Mouse (Mus musculus) retina, postnatal 1 day (tissue): ENCODE measurements around the gene Fev.

Experiments used
- DNase-seq: peaks from one replicate; pipeline ENCODE4 v3.0.0-alpha.2; 2012

Fev gene

DNA sequence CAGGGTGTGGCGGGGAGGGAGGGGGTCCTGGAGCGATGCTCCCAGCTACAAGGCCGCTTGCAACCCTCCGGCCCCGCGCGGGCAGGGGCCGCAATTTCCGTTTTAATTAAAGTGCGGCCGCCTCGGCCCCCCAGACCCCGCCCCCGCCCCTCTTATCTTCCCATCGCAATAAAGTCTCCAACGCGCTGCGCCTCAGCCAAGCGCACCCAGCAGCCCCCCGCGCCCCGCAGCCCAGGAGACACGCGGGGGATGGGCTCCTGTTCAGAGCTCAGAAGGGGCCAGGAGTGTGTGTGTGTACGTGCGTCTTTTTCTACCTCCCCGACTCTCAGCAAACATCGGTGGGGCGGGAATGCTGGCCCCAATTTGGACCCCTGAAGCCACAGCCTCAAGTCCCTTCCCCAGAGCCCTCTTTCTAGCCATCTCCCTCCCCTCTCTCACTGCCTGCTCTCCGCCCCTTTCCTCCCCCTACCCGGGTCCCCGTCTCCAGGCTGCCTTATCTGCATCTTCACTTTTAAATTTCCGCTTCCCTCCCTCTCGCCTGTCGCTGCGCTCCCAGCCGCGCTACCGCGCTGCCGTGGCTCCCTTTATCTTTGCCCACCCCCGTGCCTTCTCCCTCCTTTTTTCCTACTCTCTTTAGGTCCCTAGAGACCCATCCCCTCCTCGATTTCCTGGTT, at the start of gene Fev:
Gene Fev, minus strand, starts transcription at position 51 of the 674 bp plus-strand sequence.
- DNase-seq = no peak

GRCm38 (mm10) chr1:74927621-74928296, 42.5 kb upstream of the Fev start:
- DNase-seq = no peak

DNA sequence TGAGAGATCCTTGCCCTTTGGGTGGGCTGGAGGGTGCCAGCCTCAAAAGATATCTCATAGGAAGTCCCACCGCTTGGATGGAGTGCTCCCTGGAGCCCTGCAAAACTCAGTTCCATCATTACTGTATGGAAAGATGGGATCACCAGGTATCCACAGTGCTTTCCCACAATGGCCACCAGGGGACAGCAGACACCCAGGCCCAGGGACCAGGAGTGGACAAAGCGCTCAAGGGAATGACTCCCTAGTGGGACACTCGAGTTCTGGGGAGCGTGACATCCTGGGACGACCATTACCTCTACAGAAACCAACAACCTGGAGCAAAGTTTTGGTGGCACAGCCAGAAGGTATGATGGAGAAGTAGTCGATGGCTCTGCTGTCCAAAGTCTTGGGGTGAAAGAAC, 41.5 kb upstream of the Fev start:
- DNase-seq = peak; percentile 62

DNA sequence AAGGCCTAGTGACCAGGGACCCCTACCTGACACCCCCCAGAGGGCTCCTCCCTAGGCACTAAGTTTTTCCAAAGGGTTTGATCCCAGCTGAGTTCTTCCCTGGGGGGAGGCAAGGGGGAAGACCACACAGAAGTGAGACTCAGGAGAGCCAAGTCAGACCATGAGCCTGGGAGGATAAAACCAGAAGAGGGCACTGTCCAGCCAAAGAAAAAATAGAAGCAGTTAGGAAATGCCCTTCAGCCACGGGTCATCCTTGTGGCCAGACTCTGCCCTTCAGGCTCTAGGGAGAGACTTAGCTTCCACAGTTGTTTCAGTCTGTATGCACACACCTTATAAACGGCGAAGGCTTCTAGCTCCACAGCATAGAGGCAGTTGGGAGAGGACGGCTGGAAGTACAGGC, 39.2 kb upstream of the Fev start:
- DNase-seq = no peak

DNA sequence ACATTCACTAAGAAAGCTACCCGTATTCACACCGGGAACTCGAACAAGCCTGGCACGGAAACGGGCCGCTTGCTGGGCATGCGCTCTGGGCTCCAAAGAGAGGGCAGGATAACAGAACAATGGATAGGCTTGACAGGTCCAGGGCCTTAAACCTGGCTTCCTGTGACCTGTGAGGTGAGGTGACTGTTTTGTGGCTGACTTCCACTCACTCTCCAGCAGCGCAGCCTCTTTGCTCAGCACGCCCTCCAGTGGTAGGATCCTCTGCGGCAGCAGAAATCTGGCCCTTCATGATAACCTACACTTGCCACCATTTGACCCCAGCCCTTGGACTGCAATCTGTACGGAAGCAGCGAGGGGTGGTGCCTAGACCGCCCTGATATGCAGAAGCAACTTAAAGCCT, 30.5 kb upstream of the Fev start:
- no peak for DNase-seq

DNA sequence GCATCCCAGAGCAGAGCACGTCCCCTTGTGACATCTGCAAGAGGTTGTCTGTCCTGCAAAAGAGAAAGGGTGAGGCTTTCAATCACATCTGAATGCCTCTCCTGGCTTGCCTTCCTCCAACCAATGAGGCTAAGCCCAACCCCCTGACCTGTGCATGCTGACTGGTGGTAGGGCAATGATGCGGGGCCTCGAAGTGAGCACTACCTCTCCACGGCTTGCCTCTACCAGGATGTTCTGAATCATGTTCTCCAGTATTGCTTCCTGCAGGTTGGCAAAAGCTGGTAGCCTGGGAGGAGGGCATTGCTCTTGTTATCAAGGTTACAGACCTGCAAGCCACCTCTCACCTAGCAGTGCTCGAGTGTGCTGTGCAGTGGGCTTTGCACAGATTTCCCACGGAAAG, 17.0 kb upstream of the Fev start:
- DNase-seq = no peak

DNA sequence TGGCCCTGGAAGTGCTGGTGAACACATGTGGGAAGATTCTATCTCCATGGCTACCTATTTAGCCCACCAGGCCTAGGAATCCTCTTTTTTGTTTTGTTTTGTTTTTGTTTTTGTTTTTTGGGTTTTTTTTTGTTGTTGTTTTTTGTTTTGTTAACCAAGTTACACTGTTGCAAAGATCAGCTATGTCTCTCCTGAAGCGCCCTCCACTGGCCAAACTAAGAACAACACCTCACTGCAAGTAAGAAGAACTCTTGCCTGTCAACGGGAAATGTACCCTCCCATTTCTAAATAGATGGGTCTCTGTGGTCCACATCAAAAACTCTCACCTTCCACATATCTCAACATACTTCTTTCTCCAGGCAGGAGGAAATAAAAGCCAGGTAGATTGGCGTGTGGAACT, 16.5 kb upstream of the Fev start:
- peak; percentile 76 for DNase-seq

- DNase-seq = peak; percentile 61
Measured at GRCm38 (mm10) chr1:74900341-74901285, 15.4 kb upstream of the Fev start.

DNA sequence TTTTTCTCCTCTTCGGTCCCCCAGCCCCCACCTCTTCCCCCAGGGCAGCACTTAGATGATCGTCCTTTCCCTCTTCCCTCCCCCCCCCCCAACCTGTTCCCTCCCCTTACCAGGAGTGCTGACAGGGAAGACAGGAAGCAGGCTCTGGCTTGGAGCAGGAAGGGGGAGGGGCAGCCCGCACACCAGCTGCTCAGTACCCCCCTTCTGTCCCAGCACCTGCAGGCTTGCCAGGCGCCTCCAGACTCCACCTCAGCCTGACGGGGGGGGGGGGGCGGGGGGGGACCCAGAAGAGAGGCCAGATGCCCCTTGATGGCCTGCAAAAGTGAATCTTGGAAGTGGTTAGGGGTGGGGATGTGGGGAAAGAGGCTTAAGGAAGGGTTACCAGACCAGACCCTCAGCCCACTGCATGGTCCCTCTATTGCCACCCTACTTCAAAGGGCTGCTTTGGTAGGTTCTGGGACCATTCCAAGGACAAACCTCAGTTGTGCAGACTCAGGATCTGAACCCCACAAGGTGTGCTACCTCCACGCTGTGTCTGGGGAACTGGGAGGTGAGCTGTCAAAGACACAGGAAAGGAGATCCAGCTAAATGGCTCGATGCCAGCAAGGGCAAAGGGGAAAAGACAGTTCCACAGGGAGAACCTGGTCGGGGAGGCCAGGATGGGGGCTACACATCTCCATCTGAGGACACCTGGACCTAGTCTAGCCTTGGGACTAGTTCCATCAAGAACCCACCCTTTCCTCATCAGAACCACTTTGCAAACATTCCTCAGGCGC, 13.6 kb upstream of the Fev start:
- no peak for DNase-seq

- DNase-seq = no peak
Measured at GRCm38 (mm10) chr1:74897976-74898375, 12.8 kb upstream of the Fev start.

GRCm38 (mm10) chr1:74894966-74895365, 9.7 kb upstream of the Fev start:
- peak; percentile 86 for DNase-seq

- DNase-seq = peak; percentile 72
Measured at GRCm38 (mm10) chr1:74893134-74893855, 8.1 kb upstream of the Fev start, which contains the start of gene Cryba2. Gene Cryba2 (minus strand): TSS chr1:74893143.

GRCm38 (mm10) chr1:74892351-74893133, 7.3 kb upstream of the Fev start:
- DNase-seq = no peak

- DNase-seq = peak; percentile 55
Measured at GRCm38 (mm10) chr1:74891513-74891912, 6.3 kb upstream of the Fev start.

DNA sequence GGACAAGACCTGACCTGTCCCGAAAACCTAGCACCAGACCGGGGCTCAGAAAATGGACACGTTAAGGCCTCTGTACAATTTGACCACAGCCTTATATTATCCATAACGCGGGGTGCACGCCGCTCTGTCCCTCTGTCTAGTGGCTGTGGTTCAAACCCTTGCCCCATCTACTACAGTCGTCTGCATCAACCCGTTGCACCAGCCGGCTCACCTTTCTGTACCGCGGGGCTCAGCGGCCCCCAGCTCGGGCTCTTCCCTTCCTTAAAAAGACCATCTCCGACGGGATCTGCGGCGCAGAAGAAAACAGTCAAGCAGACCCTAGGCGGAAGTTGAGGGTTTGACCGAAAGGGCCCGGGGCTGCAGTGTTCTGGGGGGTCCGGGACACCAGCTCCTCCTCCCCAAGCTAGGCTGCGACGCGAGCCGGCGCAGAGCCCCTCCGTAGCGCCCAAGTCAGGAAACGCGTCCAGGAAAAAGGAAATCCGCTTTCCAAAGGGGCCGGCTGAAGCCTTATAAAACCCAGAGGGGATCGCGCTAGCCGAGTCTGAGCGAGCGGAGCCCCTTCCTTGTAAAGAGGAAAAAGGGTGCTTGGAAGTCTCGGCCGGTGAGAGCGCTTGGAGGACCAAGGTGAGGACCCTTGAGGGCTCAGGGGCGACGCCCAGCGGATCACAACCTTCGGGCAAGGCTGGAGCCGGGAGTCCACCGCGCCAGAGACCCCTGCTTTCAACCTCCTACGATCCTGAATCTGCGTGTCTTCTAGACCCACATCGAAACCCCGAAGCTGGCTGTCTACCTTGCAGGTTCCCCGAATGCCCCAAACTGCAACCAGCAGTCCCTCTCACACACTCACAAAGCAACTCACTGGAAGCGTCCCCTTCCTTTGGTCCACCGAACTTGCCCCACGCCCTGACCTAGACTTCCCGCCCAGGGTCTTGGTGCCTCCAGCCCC, 750 bp downstream of the Fev start:
- DNase-seq = no peak

GRCm38 (mm10) chr1:74883441-74883840, 1.8 kb downstream of the Fev start:
- no peak for DNase-seq

DNA sequence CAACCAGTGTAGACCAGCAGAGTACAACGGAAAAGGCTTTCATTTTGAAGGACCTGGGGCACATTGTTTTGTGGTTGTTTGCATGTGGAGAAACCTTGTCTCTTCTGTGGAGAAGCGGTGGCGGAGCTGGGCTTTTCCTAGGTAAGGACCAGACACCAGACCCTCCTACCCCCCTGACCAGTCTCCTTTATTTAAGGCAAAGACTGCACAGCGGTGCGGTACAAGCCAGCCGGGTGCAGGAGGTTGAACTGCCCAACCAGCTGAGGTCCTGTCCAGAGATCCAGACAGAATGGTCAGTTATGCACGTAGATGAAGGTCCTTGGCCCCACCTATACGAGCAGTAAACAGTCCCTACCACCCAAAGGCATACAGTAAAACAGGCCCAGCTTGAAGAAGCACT, 2.4 kb downstream of the Fev start:
- no peak for DNase-seq

DNA sequence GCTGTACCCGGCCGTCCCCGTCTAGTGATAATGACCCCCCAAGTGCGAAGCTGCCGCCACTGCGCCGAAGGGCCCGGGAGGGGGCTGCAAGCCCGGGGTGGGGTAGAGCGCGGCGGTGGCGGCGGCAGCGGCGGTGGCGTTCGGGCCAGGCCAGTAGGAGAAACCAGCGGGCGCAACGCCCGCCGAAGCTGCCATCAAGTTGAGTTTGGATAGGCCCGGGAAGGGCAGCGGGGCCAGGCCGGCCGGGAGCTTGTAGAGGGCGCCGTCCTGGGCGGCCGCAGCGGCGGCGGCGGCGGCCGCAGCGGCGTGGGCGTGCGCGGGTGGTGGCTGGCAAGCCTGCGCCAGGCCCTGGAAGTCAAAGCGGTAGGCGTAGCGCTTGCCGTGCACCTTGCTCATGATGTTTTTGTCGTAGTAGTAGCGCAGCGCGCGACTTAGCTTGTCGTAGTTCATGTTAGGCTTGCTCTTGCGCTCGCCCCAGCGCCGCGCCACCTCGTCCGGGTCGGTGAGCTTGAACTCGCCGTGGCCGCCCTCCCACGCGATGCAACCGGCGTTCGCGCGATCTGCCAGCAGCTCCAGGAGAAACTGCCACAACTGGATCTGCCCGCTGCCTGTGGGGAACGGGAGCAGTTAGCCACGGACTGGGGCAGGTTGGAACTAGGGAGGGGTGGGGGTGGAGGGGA, 3.0 kb downstream of the Fev start:
- DNase-seq = no peak

DNA sequence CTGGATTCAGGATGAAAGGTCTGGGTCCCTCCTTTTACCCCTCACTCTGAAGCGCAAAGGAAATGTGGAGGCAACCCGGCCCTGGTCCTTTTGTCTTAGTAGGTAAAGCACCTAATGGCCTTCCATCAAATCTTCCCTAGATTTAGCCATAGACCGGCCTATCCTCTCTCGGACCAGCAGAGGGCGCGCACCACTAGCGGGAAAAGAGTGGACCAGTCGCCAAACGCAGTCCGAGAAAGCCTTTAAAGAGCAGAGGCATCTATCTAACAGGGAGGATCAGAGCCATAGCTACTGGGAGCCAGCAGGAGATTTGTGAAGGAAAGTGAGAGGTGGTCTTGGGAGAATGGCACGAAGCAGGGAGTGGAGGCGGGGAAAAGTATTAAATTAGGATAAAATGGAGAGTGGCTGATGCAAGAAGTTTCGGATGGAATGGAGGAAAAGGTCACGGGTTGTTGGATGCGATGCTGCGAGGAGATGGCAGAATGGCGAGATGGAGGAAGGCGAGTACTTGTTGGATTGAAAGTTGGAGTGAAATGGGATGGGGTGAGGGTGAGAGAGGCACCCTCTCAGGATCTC, 4.3 kb downstream of the Fev start:
- DNase-seq = peak; percentile 83
